Mouse (Mus musculus): Measurements from ENCODE around the gene Hoxc8.

The Hoxc8 gene

GRCm38 (mm10) chr15:103034807-103035547 is 44.6 kb downstream of the Hoxc8 start:
- no peak for DNase-seq

- DNase-seq, result no peak
Observed at GRCm38 (mm10) chr15:103035548-103035881, 45.1 kb downstream of the Hoxc8 start.

GRCm38 (mm10) chr15:103037579-103037978 is 47.2 kb downstream of the Hoxc8 start:
- DNase-seq, result no peak

DNA sequence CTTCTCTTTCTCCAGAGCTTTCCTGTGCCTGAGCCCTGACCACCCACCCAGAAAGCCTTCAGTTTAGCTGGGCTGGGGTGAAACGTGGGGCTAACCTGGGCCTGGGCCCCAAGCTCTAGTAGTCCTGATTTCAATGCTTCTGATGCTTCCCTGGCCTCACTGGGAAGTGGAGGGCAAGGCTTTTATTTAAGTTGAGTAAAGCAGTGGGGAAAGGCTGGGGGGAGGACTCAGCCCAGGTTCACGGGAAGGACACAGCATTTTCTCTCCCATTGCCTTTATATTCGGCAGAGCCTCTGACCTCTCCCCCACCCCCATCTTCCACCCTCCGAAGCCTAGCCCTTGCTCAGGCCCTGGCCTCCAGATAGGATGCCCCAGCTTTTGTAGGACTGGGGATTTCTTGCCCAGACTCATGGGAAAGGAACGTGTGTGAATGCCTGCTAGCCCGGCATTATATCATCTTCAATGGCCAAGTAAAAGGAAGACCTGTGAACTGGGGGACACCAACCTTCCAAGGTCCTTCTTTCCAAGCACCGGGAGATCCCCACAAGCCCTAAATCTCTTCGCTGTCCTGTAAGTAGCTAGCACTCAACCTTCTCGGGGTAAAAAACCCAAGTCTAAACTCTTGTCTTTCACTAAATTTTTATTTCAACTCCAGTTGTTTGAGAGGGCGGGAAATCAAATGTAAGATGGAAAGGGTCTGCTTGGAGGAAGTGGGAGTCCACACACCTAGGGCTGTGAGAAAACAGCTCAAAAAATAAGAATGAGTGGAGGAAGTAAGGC is 48.5 kb downstream of the Hoxc8 start:
- no peak for DNase-seq

GRCm38 (mm10) chr15:103039609-103040008 is 49.2 kb downstream of the Hoxc8 start:
- DNase-seq, result no peak

- no peak for DNase-seq
Observed at GRCm38 (mm10) chr15:103040601-103041000, 50.2 kb downstream of the Hoxc8 start.

DNA sequence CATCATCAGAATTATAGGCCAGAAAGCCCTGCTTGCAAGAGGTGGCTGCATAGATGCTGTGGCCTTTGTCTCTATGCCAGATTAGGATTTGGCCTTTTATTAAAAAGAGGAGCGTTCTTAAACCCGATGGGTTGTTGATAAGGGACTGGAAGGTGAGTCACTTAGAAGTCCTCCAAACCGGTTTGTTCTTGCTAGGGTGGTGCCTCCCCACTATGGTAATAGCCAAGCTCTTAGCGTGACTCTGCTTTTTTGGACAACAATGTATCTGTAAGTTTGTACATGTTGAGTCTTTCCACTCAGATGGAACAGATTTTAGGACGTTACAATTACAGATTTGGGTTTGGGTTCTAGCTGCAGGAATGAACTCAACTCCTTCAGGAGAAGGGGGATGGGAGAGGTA is 51.2 kb downstream of the Hoxc8 start:
- no peak for DNase-seq

GRCm38 (mm10) chr15:103042209-103042608 is 51.8 kb downstream of the Hoxc8 start:
- no peak for DNase-seq

All from cerebellum, adult 11 months (tissue).